Mouse (Mus musculus) brain, embryonic 14.5 days (tissue): Measurements from ENCODE around the gene Fam219a. TPM values are rescaled to one million over a fixed set of nuclear protein-coding genes. Genes with fewer than 3 reads are reported as not detected.

Experiments used
- DNase-seq: peaks from one replicate; pipeline ENCODE4 v3.0.0-alpha.2; 2011; ENCODE audit warnings: low read depth
- CTCF ChIP-seq: fragments of 200-500 bp; IDR thresholded peaks from 2 replicates; pipeline ENCODE4 v1.5.1; 2012; ENCODE audit warnings: inconsistent platforms, mild to moderate bottlenecking, moderate library complexity, borderline replicate concordance; ENCODE audit not compliant: insufficient read depth, insufficient read length; ENCODE audit errors: extremely low read depth
- POLR2A ChIP-seq: fragments of 200-500 bp; IDR thresholded peaks from 2 replicates; pipeline ENCODE4 v1.6.1; 2012; ENCODE audit warnings: mild to moderate bottlenecking, inconsistent platforms, borderline replicate concordance; ENCODE audit not compliant: poor library complexity, insufficient read depth, insufficient read length, severe bottlenecking; ENCODE audit errors: extremely low read depth
- polyA plus RNA-seq: library from polyadenylated mRNA; depleted of rRNA; stranded (reverse); fragments of >200 nt; gene quantifications from 2 replicates; pipeline ENCODE4 v1.2.3, GENCODE M21; 2012

Fam219a gene
- polyA plus RNA-seq, 1 experiment = 97.8 TPM

DNA sequence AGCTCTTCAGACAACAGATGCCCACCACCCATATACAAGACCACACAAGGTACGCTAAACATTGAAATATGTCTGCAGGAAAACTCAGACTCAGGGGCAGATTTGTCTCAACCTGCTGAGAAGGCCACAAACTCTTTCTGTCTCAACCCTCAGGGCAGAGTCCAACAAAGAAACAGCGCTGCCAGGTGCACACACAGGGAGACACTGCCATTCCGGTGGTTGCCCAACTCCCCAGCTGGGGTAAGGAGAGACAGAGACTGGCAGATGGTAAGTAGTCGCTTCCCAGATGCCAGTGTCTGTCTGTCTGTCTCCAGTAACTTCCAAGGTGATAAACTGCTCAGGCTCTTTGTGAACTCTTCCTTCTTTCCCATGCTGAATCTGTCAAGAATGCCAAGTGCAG, 68.6 kb downstream of the Fam219a start:
- DNase-seq = no peak

DNA sequence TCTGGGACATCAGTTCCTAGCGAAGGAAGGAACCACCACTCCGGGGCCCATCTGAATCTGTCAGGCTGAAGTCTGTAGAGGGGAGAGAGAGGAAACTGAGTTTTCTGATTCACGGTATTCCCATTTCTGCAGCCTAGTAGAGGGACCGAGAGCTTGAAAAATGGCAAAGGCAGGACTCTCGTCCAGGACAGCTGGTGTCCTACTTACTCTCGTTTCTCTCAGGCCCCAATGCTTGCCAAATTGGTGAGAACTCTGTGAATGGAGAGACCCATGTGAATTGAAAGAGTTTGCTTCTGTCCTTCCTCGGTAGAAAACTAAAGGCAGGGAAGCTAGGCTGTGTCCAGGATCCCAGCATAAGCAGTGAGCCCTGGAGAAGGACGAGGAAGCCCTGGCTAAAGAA, 69.7 kb downstream of the Fam219a start:
- TF ChIP-seq POLR2A (no peak), CTCF (no peak)
- no peak for DNase-seq

More for the DNA sequence above, 68.6 kb downstream of the Fam219a start:
- TF ChIP-seq POLR2A = no peak
- no peak for TF ChIP-seq CTCF

DNA sequence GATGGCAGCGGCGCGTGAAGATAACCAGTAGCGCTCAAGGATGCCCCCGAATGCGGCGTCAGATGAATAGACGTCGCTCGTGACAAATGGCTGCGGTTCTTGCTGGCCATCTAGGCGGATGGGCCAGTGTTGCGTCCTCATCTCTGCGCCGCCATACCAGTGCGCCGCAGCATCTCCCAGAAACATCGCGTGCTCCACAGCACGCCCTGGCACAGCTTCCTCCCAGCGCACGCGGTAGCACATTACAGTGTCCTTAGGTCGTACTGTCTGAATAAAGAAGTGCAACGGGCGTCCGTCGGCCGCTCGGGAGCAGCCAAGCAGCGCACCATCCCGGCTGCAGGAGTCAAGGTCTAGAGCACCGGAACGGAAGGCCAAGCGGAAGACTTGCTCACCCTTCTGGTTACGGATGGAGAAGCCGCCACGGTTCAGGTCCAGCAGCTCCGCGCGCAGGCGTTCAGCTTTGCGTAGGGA, 70.4 kb downstream of the Fam219a start:
- DNase-seq = peak; percentile 59
- TF ChIP-seq CTCF (no peak), POLR2A (no peak)

DNA sequence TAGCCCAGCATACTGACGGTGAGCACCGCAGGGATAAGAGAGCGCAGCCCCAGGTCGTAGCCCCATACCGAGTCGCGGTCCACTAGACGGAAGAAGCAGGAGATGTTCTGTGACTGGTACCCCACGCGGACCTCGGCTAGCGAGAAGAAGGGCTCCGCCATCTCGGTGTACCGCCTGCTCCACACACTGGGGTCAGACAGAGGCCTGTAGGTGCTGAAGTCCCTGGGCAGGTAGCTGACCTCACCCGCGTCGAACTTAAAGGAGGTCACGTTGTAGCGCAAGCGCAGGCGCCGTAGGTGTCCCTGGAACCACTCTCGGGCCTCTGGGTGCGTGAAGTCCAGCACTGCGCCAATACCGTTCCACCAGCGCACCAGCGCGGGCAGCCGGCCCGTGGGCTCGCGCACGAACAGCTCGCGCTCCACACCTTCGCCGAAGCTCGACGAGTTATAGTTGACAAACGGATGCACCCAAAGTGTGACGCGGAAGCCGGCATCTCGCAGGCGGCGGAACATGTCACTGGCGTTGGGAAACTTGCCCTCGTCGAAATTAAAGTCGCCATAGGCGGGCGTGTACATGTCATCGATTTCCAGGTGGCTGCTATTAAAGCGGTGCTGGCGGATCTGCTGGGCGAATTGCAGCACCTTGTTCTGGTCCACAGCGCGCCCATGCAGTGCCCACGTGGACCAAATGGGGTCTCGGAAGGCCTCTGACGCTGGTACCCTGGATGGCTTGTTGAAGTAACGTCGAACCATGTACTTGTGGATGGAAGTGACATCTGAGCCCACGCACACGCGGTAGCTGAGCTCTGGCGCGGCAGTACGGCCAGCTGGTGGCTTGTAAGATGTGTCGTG, 71.1 kb downstream of the Fam219a start:
- no peak for TF ChIP-seq POLR2A
- DNase-seq = peak; percentile 24

DNA sequence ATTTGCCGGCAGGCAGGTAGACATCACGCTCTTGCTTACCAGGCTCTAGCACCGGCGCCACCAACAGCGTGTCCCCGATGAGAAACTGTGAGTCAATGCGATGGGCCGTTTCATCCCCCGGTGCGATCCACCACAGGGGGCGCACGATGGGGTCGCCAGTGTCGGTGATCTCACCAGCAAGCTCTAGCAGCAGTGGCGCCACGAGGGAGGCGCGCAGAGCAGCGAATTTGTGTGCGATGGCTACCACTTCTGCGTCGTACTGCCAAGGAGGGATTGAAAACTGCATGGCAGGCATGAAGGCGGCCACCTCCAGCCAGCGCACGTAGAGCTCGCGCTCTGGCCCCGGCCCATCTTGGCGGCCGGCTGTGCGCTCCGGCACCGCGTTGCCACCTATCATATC, 71.8 kb downstream of the Fam219a start:
- DNase-seq = peak; percentile 68
- TF ChIP-seq CTCF = peak; percentile 54; the same call in 1 of the 2 replicates
- TF ChIP-seq POLR2A = no peak

DNA sequence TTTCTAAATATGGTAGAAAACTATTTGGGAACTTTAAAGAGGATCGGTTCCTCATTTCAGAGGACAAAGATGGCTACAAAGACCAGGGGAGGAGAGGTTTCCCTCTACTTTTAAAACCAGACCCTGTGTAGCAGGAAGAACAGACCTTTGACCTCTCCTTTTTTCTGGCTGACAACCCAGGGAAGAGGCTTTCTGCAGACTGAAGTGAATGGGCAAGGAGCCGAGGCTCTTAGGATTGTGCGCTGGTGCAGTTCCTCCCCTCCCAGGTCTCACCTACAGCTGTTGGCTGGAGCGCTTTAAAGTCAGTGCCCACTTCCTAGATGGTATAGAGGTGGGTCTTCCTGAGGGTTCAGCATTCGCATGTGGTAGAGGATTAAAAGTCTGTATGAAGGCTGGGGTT, 72.3 kb downstream of the Fam219a start:
- no peak for DNase-seq
- no peak for TF ChIP-seq POLR2A
- TF ChIP-seq CTCF = no peak

DNA sequence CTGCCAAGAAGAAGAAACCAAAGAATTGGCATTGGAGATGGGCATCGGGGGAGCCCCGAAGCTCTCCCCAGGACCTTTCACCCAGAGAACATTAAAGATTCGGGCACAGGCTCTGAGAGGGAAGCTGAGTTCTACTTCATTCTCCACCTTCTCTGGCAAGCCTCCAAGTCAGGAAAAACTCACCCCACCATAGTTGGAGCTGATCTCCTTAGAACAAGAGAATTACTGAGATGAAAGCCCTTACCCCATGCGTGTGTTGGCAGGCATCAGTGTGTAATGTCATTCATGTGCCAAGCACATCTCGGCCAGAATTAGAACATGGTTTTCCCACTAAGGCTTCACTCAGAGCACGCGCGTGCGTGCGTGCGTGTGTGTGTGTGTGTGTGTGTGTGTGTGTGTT, 73.5 kb downstream of the Fam219a start:
- TF ChIP-seq CTCF = no peak
- TF ChIP-seq POLR2A = no peak
- peak; percentile 90 for DNase-seq

DNA sequence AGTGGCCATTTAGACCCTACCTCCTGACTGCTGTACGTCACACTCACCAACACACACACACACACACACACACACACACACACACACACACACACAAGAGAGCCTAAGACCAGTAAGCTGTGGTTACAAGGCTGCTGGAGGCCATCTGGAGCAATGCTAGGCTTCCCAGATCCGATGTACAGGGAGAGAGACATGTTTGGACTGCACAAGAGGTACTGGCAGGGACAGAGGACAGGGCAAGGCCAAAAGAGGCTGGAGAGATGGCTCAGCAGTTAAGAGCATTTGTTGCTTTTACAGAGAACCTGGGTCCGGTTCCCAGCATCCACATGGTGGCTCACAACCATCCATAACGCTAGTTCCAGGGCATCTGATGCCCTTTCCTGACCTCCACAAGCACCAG, 74.3 kb downstream of the Fam219a start:
- DNase-seq = no peak
- TF ChIP-seq POLR2A (no peak), CTCF (no peak)

DNA sequence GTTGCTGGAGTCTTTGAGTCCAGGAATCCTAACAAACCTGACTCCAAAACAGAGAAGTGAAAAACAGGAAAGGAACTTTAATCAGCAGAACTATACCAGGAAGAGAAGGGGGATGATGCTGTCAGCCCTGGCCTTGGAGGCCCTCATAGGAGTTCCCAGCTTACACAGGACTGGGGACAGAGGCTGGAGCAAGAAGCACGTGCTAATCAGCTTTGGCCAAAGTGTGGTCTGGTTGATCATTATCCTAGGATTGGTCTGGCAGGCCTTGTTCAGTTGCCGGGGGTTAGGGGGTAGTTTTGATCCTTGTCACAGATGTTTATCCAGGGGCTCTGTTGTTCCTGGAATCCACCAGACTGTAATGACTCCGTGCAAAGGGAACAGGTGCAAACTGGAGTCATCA, 75.0 kb downstream of the Fam219a start:
- no peak for DNase-seq
- TF ChIP-seq CTCF (no peak), POLR2A (no peak)

DNA sequence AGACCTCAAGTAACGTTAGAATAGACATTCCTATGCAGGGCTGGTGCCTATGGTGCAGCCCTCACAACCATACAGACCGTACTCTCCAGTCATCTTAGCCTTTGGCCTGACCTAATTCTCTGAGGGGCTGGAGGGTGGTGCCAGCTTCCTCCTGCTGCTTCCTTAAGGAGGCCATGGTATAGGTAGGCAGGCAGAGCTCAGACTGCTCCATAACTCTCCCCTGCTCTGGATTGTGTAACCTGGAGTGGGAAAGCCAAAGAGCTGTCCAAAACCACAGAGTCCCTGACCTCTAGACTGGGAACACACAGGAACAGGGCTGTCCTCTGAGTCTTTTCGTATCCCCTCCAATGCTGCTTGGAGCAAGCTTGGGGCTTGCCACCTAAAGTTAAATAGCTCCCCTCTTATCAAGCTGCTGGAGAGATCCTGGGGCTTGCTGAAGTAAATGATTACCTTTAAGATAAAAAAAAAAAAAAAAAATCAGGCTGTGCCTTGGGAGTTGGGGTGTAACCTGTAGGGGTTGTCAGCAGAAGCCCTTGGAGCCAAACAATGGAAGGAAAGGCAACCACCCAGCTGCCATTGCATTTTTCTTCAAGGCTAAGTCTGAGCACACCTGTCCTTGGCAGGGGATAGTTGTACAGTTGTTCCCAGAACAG, 75.7 kb downstream of the Fam219a start:
- TF ChIP-seq POLR2A (no peak), CTCF (no peak)
- no peak for DNase-seq

DNA sequence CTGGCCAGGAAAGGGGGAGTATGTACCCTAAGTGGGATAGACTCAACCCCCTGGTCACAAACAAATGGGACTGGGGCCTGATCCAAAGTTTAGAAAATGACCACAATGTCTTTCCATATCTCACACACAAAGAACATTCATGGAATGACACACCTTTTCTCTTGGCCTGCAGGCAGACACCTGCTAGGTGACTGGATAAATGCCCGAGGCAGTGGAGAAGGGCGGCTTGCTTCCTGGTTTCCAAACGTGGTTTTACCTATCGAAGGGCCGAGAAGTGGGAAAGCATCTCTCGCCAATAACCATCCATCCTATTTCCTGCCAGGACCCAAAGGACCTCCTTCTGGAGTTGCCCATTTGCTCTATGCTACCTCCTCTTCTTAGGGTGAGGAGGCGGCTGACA, 76.4 kb downstream of the Fam219a start:
- TF ChIP-seq POLR2A (no peak), CTCF (no peak)
- no peak for DNase-seq
